Mouse (Mus musculus): ENCODE results near the gene Mt4. TPM values are rescaled to one million over a fixed set of nuclear protein-coding genes. Genes with fewer than 3 reads are reported as not detected.

Mt4 gene
- total and polyA plus RNA-seq, 3 experiments: not detected

GRCm38 (mm10) chr8:94180561-94180908 is 43.5 kb downstream of the Mt4 start:
- Histone ChIP-seq H3K27ac (ENCODE audit: control insufficient read depth, low read depth, low read length) (peak overlapping the region; percentile 97), H3K9me3 (replicated peaks; ENCODE audit: insufficient read depth, low read length) (no peaks in the 10 kb centered on the region), H3K4me3 (ENCODE audit: control insufficient read depth in 1 of 2, insufficient read depth in 1 of 2, low read depth in 2 of 2, low read length in 2 of 2) (peak overlapping the region; percentile 82 to 88), H3K4me1 (ENCODE audit: control insufficient read depth in 1 of 2, insufficient read depth in 2 of 2, low read length in 2 of 2) (peaks cover 0 to 13% of the 10 kb centered on the region in 2 experiments; a peak in 2 of 4 replicates), H3K9ac (ENCODE audit: control insufficient read depth, low read depth, low read length, poor library complexity, severe bottlenecking) (peak overlapping the region; percentile 91), H3K36me3 (ENCODE audit: control insufficient read depth in 1 of 2, insufficient read depth in 2 of 2, low read length in 2 of 2) (peaks cover 0 to 8% of the 10 kb centered on the region in 2 experiments; a peak in 2 of 4 replicates), H3K79me2 (ENCODE audit: control insufficient read depth, insufficient read depth, low read length, poor library complexity) (peaks cover 17% of the 10 kb centered on the region), H3K27me3 (ENCODE audit: control insufficient read depth in 1 of 2, insufficient read depth in 2 of 2, low read length in 2 of 2) (no peaks in the 10 kb centered on the region)
- TF ChIP-seq POLR2AphosphoS5 (IDR thresholded peaks at IDR 0.05; ENCODE audit: borderline replicate concordance, low read depth, low read length) (no peak), POLR2AphosphoS2 (IDR thresholded peaks at IDR 0.05; ENCODE audit: low read length) (peak; percentile 62; the same call in 1 of the 2 replicates), USF1 (IDR thresholded peaks at IDR 0.05; ENCODE audit: low read depth, low read length) (no peak), POLR2A (IDR thresholded peaks at IDR 0.05; ENCODE audit: control insufficient read depth in 1 of 2, insufficient read depth in 1 of 2, low read depth in 1 of 2, low read length in 2 of 2, poor library complexity in 1 of 2) (no peak), MAZ (IDR thresholded peaks at IDR 0.05; ENCODE audit: low read depth, low read length) (no peak), CTCF (IDR thresholded peaks at IDR 0.05 in 2 of 3, conservative IDR thresholded peaks at IDR 0.05 in 1 of 3; ENCODE audit: control insufficient read depth in 1 of 3, insufficient read depth in 1 of 3, low read depth in 2 of 3, low read length in 3 of 3, poor library complexity in 1 of 3, severe bottlenecking in 1 of 3) (no peak), ETS1 (IDR thresholded peaks at IDR 0.05; ENCODE audit: low read depth, low read length) (no peak), SIN3A (IDR thresholded peaks at IDR 0.05; ENCODE audit: low read length) (no peak), MAFK (IDR thresholded peaks at IDR 0.05; ENCODE audit: borderline replicate concordance, low read depth, low read length) (0 out of 2 replicates have a peak, but pooled peaks have one; percentile 11), TBP (IDR thresholded peaks at IDR 0.05; ENCODE audit: low read depth, low read length) (0 out of 2 replicates have a peak, but pooled peaks have one; percentile 3), MEF2A (IDR thresholded peaks at IDR 0.05; ENCODE audit: extremely low read depth, insufficient replicate concordance, low read depth, low read length, poor library complexity, severe bottlenecking) (no peak), ZMIZ1 (IDR thresholded peaks at IDR 0.05; ENCODE audit: low read depth, low read length) (0 out of 2 replicates have a peak, but pooled peaks have one; percentile 43), NRF1 (IDR thresholded peaks at IDR 0.05; ENCODE audit: insufficient read depth, low read depth, low read length, poor library complexity, severe bottlenecking) (no peak)
- peak; percentile 53 for DNase-seq (ENCODE audit: low read depth, low spot score)

GRCm38 (mm10) chr8:94182055-94182929 is 45.3 kb downstream of the Mt4 start:
- peak overlapping the region; percentile 62 for H3K9ac ChIP-seq (ENCODE audit: control insufficient read depth, low read depth, low read length, poor library complexity, severe bottlenecking)
- H3K36me3 ChIP-seq (ENCODE audit: control insufficient read depth in 1 of 2, insufficient read depth in 2 of 2, low read length in 2 of 2): peaks cover 0 to 5% of the 10 kb centered on the region in 2 experiments; a peak in 2 of 4 replicates
- no peaks in the 10 kb centered on the region for H3K9me3 ChIP-seq (replicated peaks; ENCODE audit: insufficient read depth, low read length)
- H3K27ac ChIP-seq (ENCODE audit: control insufficient read depth, low read depth, low read length): peak overlapping the region; percentile 72
- H3K27me3 ChIP-seq (ENCODE audit: control insufficient read depth in 1 of 2, insufficient read depth in 2 of 2, low read length in 2 of 2): no peaks in the 10 kb centered on the region
- peaks cover 17% of the 10 kb centered on the region for H3K79me2 ChIP-seq (ENCODE audit: control insufficient read depth, insufficient read depth, low read length, poor library complexity)
- peaks cover 0 to 16% of the 10 kb centered on the region in 2 experiments; a peak in 2 of 4 replicates for H3K4me1 ChIP-seq (ENCODE audit: control insufficient read depth in 1 of 2, insufficient read depth in 2 of 2, low read length in 2 of 2)
- H3K4me3 ChIP-seq (ENCODE audit: control insufficient read depth in 1 of 2, insufficient read depth in 1 of 2, low read depth in 2 of 2, low read length in 2 of 2): peak overlapping the region; percentile 62 to 74
- peak; percentile 62 for DNase-seq (ENCODE audit: low read depth, low spot score)
- no peak; the same call in 1 of the 2 replicates for TF ChIP-seq SIN3A (IDR thresholded peaks at IDR 0.05; ENCODE audit: low read length)
- no peak for TF ChIP-seq CHD1 (IDR thresholded peaks at IDR 0.05; ENCODE audit: low read depth, low read length)
- TF ChIP-seq GABPA (IDR thresholded peaks at IDR 0.05; ENCODE audit: low read depth, low read length): no peak
- TF ChIP-seq TBP (IDR thresholded peaks at IDR 0.05; ENCODE audit: low read depth, low read length): no peak; the same call in 1 of the 2 replicates
- TF ChIP-seq MYC (IDR thresholded peaks at IDR 0.05; ENCODE audit: low read depth, low read length): 0 out of 2 replicates have a peak, but pooled peaks have one; percentile 31
- no peak for TF ChIP-seq MAX (IDR thresholded peaks at IDR 0.05; ENCODE audit: low read length)
- no peak for TF ChIP-seq TCF12 (IDR thresholded peaks at IDR 0.05; ENCODE audit: low read depth, low read length)
- TF ChIP-seq RAD21 (IDR thresholded peaks at IDR 0.05; ENCODE audit: low read depth, low read length): no peak
- TF ChIP-seq POLR2A (IDR thresholded peaks at IDR 0.05; ENCODE audit: control insufficient read depth in 1 of 2, insufficient read depth in 1 of 2, low read depth in 1 of 2, low read length in 2 of 2, poor library complexity in 1 of 2): no peak
- no peak for TF ChIP-seq MYB (IDR thresholded peaks at IDR 0.05; ENCODE audit: low read depth, low read length)
- TF ChIP-seq NRF1 (IDR thresholded peaks at IDR 0.05; ENCODE audit: insufficient read depth, low read depth, low read length, poor library complexity, severe bottlenecking): no peak
- TF ChIP-seq KAT2A (conservative IDR thresholded peaks at IDR 0.05; ENCODE audit: low read depth, low read length): no peak
- no peak for TF ChIP-seq POLR2AphosphoS5 (IDR thresholded peaks at IDR 0.05; ENCODE audit: borderline replicate concordance, low read depth, low read length)
- TF ChIP-seq MAFK (IDR thresholded peaks at IDR 0.05; ENCODE audit: borderline replicate concordance, low read depth, low read length): no peak
- TF ChIP-seq MAZ (IDR thresholded peaks at IDR 0.05; ENCODE audit: low read depth, low read length): no peak
- no peak for TF ChIP-seq POLR2AphosphoS2 (IDR thresholded peaks at IDR 0.05; ENCODE audit: low read length)
- no peak for TF ChIP-seq TAL1 (IDR thresholded peaks at IDR 0.05; ENCODE audit: low read length)
- no peak for TF ChIP-seq USF1 (IDR thresholded peaks at IDR 0.05; ENCODE audit: low read depth, low read length)
- TF ChIP-seq MXI1 (IDR thresholded peaks at IDR 0.05; ENCODE audit: low read depth, low read length): peak; percentile 15; the same call in 1 of the 2 replicates
- TF ChIP-seq HCFC1 (IDR thresholded peaks at IDR 0.05; ENCODE audit: low read depth, low read length): no peak
- TF ChIP-seq MEF2A (IDR thresholded peaks at IDR 0.05; ENCODE audit: extremely low read depth, insufficient replicate concordance, low read depth, low read length, poor library complexity, severe bottlenecking): no peak
- TF ChIP-seq ZKSCAN1 (IDR thresholded peaks at IDR 0.05; ENCODE audit: low read depth, low read length): no peak
- no peak for TF ChIP-seq ELF1 (IDR thresholded peaks at IDR 0.05; ENCODE audit: low read depth, low read length)

Measured in MEL (cell line).